Mouse (Mus musculus): ENCODE data around the gene Oxsr1. TPM values are rescaled to one million over a fixed set of nuclear protein-coding genes. Genes with fewer than 3 reads are reported as not detected.

Oxsr1 gene
- polyA plus RNA-seq, 1 experiment from 2014 or later: 11.7 TPM

DNA sequence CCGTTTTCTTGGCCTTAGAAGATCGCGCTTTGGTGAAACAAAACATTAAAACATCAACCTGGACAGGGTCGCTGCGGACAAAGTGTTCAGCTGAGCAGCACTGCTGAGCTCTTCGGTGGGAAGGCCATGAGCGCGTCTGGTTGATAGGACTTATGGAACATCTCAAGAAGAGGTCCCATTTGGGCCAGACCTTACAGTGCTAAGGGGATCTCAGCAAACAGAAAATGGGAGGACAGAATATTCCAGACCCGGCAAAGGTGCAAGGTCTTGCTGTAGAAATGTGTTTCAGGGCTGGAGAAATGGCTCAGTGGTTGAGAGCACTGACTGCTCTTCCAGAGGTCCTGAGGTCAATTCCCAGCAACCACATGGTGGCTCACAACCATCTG, 1.0 kb upstream of the Oxsr1 start:
- Histone ChIP-seq H3K4me2 (ENCODE audit: low read length) (peak overlapping the region; percentile 70), H3K9me3 (ENCODE audit: control insufficient read depth, low read length) (no peaks in the 10 kb centered on the region), H3K4me3 (ENCODE audit: control insufficient read depth in 1 of 2, insufficient read depth in 1 of 2, low read depth in 1 of 2, low read length in 2 of 2) (peak overlapping the region; percentile 64 to 95), H3K36me3 (ENCODE audit: control insufficient read depth, insufficient read depth, low read length) (0 out of 2 replicates have a peak, but pooled peaks cover 2% of the 10 kb centered on the region), H3K9ac (ENCODE audit: low read length) (peak overlapping the region; percentile 91), H3K27me3 (ENCODE audit: control insufficient read depth, insufficient read depth, low read length) (no peaks in the 10 kb centered on the region), H3K27ac (replicated peaks in 1 of 2; ENCODE audit: control insufficient read depth in 1 of 2, insufficient read depth in 1 of 2, low read depth in 2 of 2, low read length in 2 of 2) (peak overlapping the region; percentile 93 to 95), H3K4me1 (ENCODE audit: control insufficient read depth in 2 of 2, insufficient read depth in 2 of 2, low read length in 2 of 2) (peaks cover 0 to 6% of the 10 kb centered on the region in 2 experiments; a peak in 1 of 4 replicates)
- no peak for ATAC-seq (ENCODE audit: insufficient number of reproducible peaks, insufficient read depth, low FRiP score, low read depth)
- WGBS: 5% methylated on average over 9 of the region's 9 CpGs

DNA sequence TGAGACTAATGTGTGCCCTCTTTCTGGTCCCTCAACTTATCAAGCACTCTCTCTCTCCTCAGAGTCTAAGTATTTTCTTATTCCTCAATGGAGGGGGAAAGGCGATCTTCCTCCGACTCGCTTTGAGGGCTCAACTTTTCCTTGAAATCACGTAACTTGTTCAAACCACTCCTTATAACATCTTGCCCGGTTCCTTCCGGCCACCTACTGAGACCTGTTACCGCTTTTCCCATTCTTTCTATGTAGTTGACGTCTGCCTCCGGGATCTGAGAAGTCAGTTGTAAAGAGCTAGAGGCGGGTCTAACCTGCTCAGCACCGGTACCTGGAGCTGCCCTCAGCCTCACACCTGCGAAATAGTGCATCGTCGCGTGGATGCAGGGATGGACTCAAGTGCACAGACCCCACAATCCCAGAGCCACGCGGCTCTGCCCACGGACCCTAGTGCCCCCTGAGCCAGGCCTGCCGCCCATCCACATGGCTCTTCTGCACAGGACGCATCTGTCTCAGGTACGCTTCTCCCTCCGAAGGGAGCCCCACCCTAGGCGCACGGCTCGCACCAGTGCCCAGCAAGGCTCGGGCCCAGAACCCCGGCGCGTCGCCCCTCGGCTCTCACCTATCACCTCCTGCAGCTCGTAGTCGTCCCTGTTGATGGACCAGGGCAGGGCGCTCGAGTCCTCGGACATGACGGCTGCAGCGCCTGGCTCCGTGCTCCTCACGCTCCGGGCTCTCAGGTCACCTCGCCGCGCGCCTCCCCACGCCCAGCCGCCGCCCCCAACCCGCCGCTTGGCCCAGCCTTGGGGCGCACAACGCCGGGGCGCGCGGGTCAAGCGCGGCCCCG, 616 bp downstream of the Oxsr1 start:
- H3K27ac ChIP-seq (replicated peaks in 1 of 2; ENCODE audit: control insufficient read depth in 1 of 2, insufficient read depth in 1 of 2, low read depth in 2 of 2, low read length in 2 of 2): peak overlapping the region; percentile 89 to 93; a peak in 3 of 4 replicates
- no peaks in the 10 kb centered on the region for H3K9me3 ChIP-seq (ENCODE audit: control insufficient read depth, low read length)
- H3K4me1 ChIP-seq (ENCODE audit: control insufficient read depth in 2 of 2, insufficient read depth in 2 of 2, low read length in 2 of 2): peaks cover 0 to 10% of the 10 kb centered on the region in 2 experiments; a peak in 2 of 4 replicates
- peak overlapping the region; percentile 99 for H3K4me2 ChIP-seq (ENCODE audit: low read length)
- 0 out of 2 replicates have a peak, but pooled peaks cover 6% of the 10 kb centered on the region for H3K36me3 ChIP-seq (ENCODE audit: control insufficient read depth, insufficient read depth, low read length)
- H3K27me3 ChIP-seq (ENCODE audit: control insufficient read depth, insufficient read depth, low read length): no peaks in the 10 kb centered on the region
- peak; percentile 15 for ATAC-seq (ENCODE audit: insufficient number of reproducible peaks, insufficient read depth, low FRiP score, low read depth)
- H3K9ac ChIP-seq (ENCODE audit: low read length): peak overlapping the region; percentile 91
- H3K4me3 ChIP-seq (ENCODE audit: control insufficient read depth in 1 of 2, insufficient read depth in 1 of 2, low read depth in 1 of 2, low read length in 2 of 2): peak overlapping the region; percentile 53 to 95
- 2% methylated on average over 59 of the region's 59 CpGs for WGBS

DNA sequence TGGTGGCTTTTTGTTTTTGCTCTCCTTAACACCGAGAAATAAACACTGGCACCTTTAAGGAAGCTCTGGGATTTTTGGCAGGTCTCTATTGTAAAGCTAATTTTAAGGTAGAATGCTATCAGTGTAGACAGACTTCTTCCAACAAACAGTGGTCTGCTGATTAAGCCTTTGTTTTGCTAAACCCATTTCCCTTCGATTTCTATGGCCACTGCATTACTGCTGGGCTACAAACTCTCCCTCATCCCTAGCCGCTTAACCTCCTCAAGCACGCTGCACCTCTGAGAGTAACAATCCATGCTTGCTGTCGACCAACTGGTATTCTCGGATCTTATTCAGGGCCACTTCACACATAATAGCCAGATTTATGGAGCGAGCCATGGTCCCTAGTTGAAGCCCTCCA, 1.3 kb downstream of the Oxsr1 start:
- Histone ChIP-seq H3K36me3 (ENCODE audit: control insufficient read depth, insufficient read depth, low read length) (0 out of 2 replicates have a peak, but pooled peaks cover 6% of the 10 kb centered on the region), H3K4me2 (ENCODE audit: low read length) (peak overlapping the region; percentile 99), H3K9ac (ENCODE audit: low read length) (peak overlapping the region; percentile 91), H3K4me3 (ENCODE audit: control insufficient read depth in 1 of 2, insufficient read depth in 1 of 2, low read depth in 1 of 2, low read length in 2 of 2) (peak overlapping the region; percentile 53 to 95), H3K4me1 (ENCODE audit: control insufficient read depth in 2 of 2, insufficient read depth in 2 of 2, low read length in 2 of 2) (peaks cover 0 to 11% of the 10 kb centered on the region in 2 experiments; a peak in 2 of 4 replicates), H3K27me3 (ENCODE audit: control insufficient read depth, insufficient read depth, low read length) (no peaks in the 10 kb centered on the region), H3K27ac (replicated peaks in 1 of 2; ENCODE audit: control insufficient read depth in 1 of 2, insufficient read depth in 1 of 2, low read depth in 2 of 2, low read length in 2 of 2) (0 out of 4 replicates have a peak overlapping the region, but pooled peaks of 1 of the 2 experiments have one; percentile 19), H3K9me3 (ENCODE audit: control insufficient read depth, low read length) (no peaks in the 10 kb centered on the region)
- ATAC-seq (ENCODE audit: insufficient number of reproducible peaks, insufficient read depth, low FRiP score, low read depth): no peak
- 10% methylated on average over 7 of the region's 7 CpGs for WGBS

DNA sequence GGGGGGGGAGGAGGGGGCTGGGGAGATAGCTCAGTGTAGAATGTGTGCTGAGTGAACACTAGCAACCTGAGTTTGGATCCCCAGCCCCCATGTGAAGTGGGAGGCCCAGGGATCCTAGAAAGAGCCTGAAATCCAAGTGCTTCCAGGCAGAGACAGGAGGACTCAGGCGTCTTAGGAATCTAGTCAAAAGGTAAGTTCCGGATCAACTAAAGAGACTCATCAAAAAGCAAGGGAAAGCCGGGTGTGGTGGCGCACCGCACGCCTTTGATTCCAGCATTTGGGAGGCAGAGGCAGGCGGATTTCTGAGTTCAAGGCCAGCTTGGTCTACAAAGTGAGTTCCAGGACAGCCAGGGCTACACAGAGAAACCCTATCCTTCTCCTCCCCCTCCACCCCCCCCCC, 1.8 kb downstream of the Oxsr1 start:
- Histone ChIP-seq H3K36me3 (ENCODE audit: control insufficient read depth, insufficient read depth, low read length) (0 out of 2 replicates have a peak, but pooled peaks cover 6% of the 10 kb centered on the region), H3K4me3 (ENCODE audit: control insufficient read depth in 1 of 2, insufficient read depth in 1 of 2, low read depth in 1 of 2, low read length in 2 of 2) (no peak overlapping the region), H3K4me2 (ENCODE audit: low read length) (peak overlapping the region; percentile 99), H3K27me3 (ENCODE audit: control insufficient read depth, insufficient read depth, low read length) (no peaks in the 10 kb centered on the region), H3K9me3 (ENCODE audit: control insufficient read depth, low read length) (no peaks in the 10 kb centered on the region), H3K4me1 (ENCODE audit: control insufficient read depth in 2 of 2, insufficient read depth in 2 of 2, low read length in 2 of 2) (peaks cover 0 to 11% of the 10 kb centered on the region in 2 experiments; a peak in 2 of 4 replicates), H3K9ac (ENCODE audit: low read length) (no peak overlapping the region), H3K27ac (replicated peaks in 1 of 2; ENCODE audit: control insufficient read depth in 1 of 2, insufficient read depth in 1 of 2, low read depth in 2 of 2, low read length in 2 of 2) (no peak overlapping the region)
- ATAC-seq (ENCODE audit: insufficient number of reproducible peaks, insufficient read depth, low FRiP score, low read depth): no peak
- WGBS: 81% methylated on average over 7 of the region's 7 CpGs

DNA sequence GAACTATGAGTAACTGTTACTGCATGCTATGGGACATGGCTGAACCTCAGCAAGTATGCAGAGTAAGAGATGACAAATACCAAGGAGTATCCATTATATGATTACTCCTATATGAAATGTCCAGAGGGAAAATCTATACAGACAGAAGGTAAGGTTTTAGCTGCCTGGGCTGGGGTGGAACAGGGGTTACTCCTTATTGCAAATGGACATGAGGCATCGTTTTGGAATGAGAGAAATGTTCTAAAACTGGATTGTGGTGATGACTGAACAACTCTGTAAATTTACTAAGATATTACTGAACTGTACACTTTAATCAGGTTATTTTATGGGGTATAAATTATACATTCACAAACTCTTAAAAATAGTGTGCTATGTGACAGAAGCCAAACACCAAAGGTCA, 3.3 kb downstream of the Oxsr1 start:
- no peak for ATAC-seq (ENCODE audit: insufficient number of reproducible peaks, insufficient read depth, low FRiP score, low read depth)
- Histone ChIP-seq H3K27me3 (ENCODE audit: control insufficient read depth, insufficient read depth, low read length) (no peaks in the 10 kb centered on the region), H3K36me3 (ENCODE audit: control insufficient read depth, insufficient read depth, low read length) (0 out of 2 replicates have a peak, but pooled peaks cover 6% of the 10 kb centered on the region), H3K4me1 (ENCODE audit: control insufficient read depth in 2 of 2, insufficient read depth in 2 of 2, low read length in 2 of 2) (peaks cover 0 to 11% of the 10 kb centered on the region in 2 experiments; a peak in 2 of 4 replicates), H3K4me2 (ENCODE audit: low read length) (no peak overlapping the region), H3K4me3 (ENCODE audit: control insufficient read depth in 1 of 2, insufficient read depth in 1 of 2, low read depth in 1 of 2, low read length in 2 of 2) (no peak overlapping the region), H3K9me3 (ENCODE audit: control insufficient read depth, low read length) (no peaks in the 10 kb centered on the region), H3K27ac (replicated peaks in 1 of 2; ENCODE audit: control insufficient read depth in 1 of 2, insufficient read depth in 1 of 2, low read depth in 2 of 2, low read length in 2 of 2) (no peak overlapping the region), H3K9ac (ENCODE audit: low read length) (no peak overlapping the region)
- WGBS: 76% methylated on average over 1 of the region's 1 CpGs

DNA sequence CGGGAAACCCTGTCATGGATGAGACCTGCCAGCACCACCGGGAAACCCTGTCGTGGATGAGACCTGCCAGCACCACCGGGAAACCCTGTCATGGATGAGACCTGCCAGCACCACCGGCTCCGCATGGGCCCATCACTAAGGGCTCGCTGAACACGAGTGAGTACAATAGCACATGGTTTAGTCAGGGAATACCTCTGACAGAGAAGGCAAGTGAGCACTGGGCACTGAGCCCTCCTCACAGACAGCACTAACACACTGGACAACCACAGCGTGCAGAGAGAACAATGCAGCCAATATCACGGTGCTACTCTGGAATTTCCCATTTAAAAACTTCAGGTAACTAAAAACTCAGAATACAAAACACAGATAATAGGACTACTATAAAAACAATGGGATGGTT, 9.1 kb downstream of the Oxsr1 start:
- Histone ChIP-seq H3K4me3 (ENCODE audit: control insufficient read depth in 1 of 2, insufficient read depth in 1 of 2, low read depth in 1 of 2, low read length in 2 of 2) (no peak overlapping the region), H3K27me3 (ENCODE audit: control insufficient read depth, insufficient read depth, low read length) (no peaks in the 10 kb centered on the region), H3K9ac (ENCODE audit: low read length) (no peak overlapping the region), H3K4me2 (ENCODE audit: low read length) (no peak overlapping the region), H3K27ac (replicated peaks in 1 of 2; ENCODE audit: control insufficient read depth in 1 of 2, insufficient read depth in 1 of 2, low read depth in 2 of 2, low read length in 2 of 2) (0 out of 4 replicates have a peak overlapping the region, but pooled peaks of 1 of the 2 experiments have one; percentile 22), H3K9me3 (ENCODE audit: control insufficient read depth, low read length) (no peaks in the 10 kb centered on the region), H3K36me3 (ENCODE audit: control insufficient read depth, insufficient read depth, low read length) (0 out of 2 replicates have a peak, but pooled peaks cover 3% of the 10 kb centered on the region), H3K4me1 (ENCODE audit: control insufficient read depth in 2 of 2, insufficient read depth in 2 of 2, low read length in 2 of 2) (peaks cover 2 to 14% of the 10 kb centered on the region in 2 experiments; a peak in 1 of 4 replicates)
- WGBS: 70% methylated on average over 10 of the region's 10 CpGs
- ATAC-seq (ENCODE audit: insufficient number of reproducible peaks, insufficient read depth, low FRiP score, low read depth): no peak

- no peak overlapping the region for H3K4me3 ChIP-seq (ENCODE audit: control insufficient read depth in 1 of 2, insufficient read depth in 1 of 2, low read depth in 1 of 2, low read length in 2 of 2)
- no peaks in the 10 kb centered on the region for H3K27me3 ChIP-seq (ENCODE audit: control insufficient read depth, insufficient read depth, low read length)
- H3K4me2 ChIP-seq (ENCODE audit: low read length): no peak overlapping the region
- H3K4me1 ChIP-seq (ENCODE audit: control insufficient read depth in 2 of 2, insufficient read depth in 2 of 2, low read length in 2 of 2): peaks cover 4 to 9% of the 10 kb centered on the region in 2 experiments; a peak in 2 of 4 replicates
- peaks cover 5% of the 10 kb centered on the region; the same call in 1 of the 2 replicates for H3K36me3 ChIP-seq (ENCODE audit: control insufficient read depth, insufficient read depth, low read length)
- H3K27ac ChIP-seq (replicated peaks in 1 of 2; ENCODE audit: control insufficient read depth in 1 of 2, insufficient read depth in 1 of 2, low read depth in 2 of 2, low read length in 2 of 2): no peak overlapping the region
- 93% methylated on average over 1 of the region's 1 CpGs for WGBS
- no peak for ATAC-seq (ENCODE audit: insufficient number of reproducible peaks, insufficient read depth, low FRiP score, low read depth)
- no peaks in the 10 kb centered on the region for H3K9me3 ChIP-seq (ENCODE audit: control insufficient read depth, low read length)
- no peak overlapping the region for H3K9ac ChIP-seq (ENCODE audit: low read length)
These were observed 13.2 kb downstream of the Oxsr1 start for GRCm38 (mm10) chr9:119309067-119309466.

All from heart, embryonic 14.5 days (tissue).